ENCODE assay signal across 14 mouse cellular contexts in genomic region chr4:117918261-117918660, GRCm38 (mm10). TPM values are rescaled to one million over a fixed set of nuclear protein-coding genes. Genes with fewer than 3 reads are reported as not detected.
DNase-seq lines count a peak whose midpoint lies in the region; ATAC-seq and TF ChIP-seq lines count a peak whose summit lies in the region.
"Had no signal": no experiment of that assay in that cellular context is flagged by ENCODE, and none has a peak within 500 bp of the region (broad histone marks: within the 10 kb centered on the region; RNA-seq: fewer than 3 reads in every experiment).

No protein-coding gene starts in this region.

- no peaks in the 10 kb centered on the region for H3K36me3 ChIP-seq in heart, postnatal 0 days (replicated peaks; ENCODE audit: control insufficient read depth, insufficient read depth, low read length)
- H3K36me3 ChIP-seq in lung, embryonic 14.5 days (ENCODE audit: insufficient read depth) = no peaks in the 10 kb centered on the region
- no peaks in the 10 kb centered on the region for H3K36me3 ChIP-seq in intestine, embryonic 15.5 days
- H3K36me3 ChIP-seq in stomach, embryonic 15.5 days = no peaks in the 10 kb centered on the region
- H3K36me3 ChIP-seq: hindbrain, embryonic 15.5 days; limb, embryonic 15.5 days; midbrain, embryonic 13.5 days had no signal

- no peak overlapping the region for H3K9ac ChIP-seq in heart, postnatal 0 days (replicated peaks; ENCODE audit: low read depth, low read length)
- H3K9ac ChIP-seq in lung, embryonic 14.5 days = no peak overlapping the region
- no peak overlapping the region for H3K9ac ChIP-seq in intestine, embryonic 15.5 days
- no peak overlapping the region for H3K9ac ChIP-seq in stomach, embryonic 15.5 days
- H3K9ac ChIP-seq: hindbrain, embryonic 15.5 days; limb, embryonic 15.5 days; midbrain, embryonic 13.5 days had no signal

- H3K27ac ChIP-seq in heart, postnatal 0 days (ENCODE audit: low read depth) = 0 out of 2 replicates have a peak overlapping the region, but pooled peaks have one; percentile 27
- H3K27ac ChIP-seq in lung, embryonic 14.5 days (ENCODE audit: low read depth) = peak overlapping the region; percentile 14; the same call in 1 of the 2 replicates
- peak overlapping the region; percentile 37; the same call in 1 of the 2 replicates for H3K27ac ChIP-seq in intestine, embryonic 15.5 days
- H3K27ac ChIP-seq in stomach, embryonic 15.5 days = peak overlapping the region; percentile 65
- H3K27ac ChIP-seq: hindbrain, embryonic 15.5 days; limb, embryonic 15.5 days; midbrain, embryonic 13.5 days had no signal

- WGBS in heart, postnatal 0 days = 14% methylated on average over 3 of the region's 3 CpGs
- WGBS in lung, embryonic 14.5 days = 49% methylated on average over 3 of the region's 3 CpGs
- 48% methylated on average over 3 of the region's 3 CpGs for WGBS in intestine, embryonic 15.5 days
- 41% methylated on average over 3 of the region's 3 CpGs for WGBS in stomach, embryonic 15.5 days

- DNase-seq in heart, postnatal 0 days (ENCODE audit: low spot score) = peak; percentile 75
- no peak for DNase-seq in heart, adult 11 months
- DNase-seq in lung, embryonic 14.5 days = peak; percentile 75
- DNase-seq in lung, postnatal 36 days = no peak
- no peak for DNase-seq in left cerebral cortex, adult 11 months (ENCODE audit: low spot score)
- DNase-seq: cerebellum, adult 2 months; embryo, embryonic 11 days; gastrocnemius, postnatal 36 days; thymus, postnatal 25 days had no signal

- ATAC-seq in heart, postnatal 0 days (ENCODE audit: insufficient read depth, low read depth) = no peak
- ATAC-seq in lung, embryonic 14.5 days (ENCODE audit: insufficient read depth) = no peak
- no peak for ATAC-seq in intestine, embryonic 15.5 days
- ATAC-seq in stomach, embryonic 15.5 days (ENCODE audit: insufficient read depth, low FRiP score, low read depth) = no peak
- ATAC-seq: midbrain, embryonic 13.5 days had no signal

- H3K4me1 ChIP-seq in heart, postnatal 0 days (ENCODE audit: control insufficient read depth, insufficient read depth) = peaks cover 38% of the 10 kb centered on the region
- peaks cover 14% of the 10 kb centered on the region for H3K4me1 ChIP-seq in lung, embryonic 14.5 days (ENCODE audit: insufficient read depth)
- peaks cover 17% of the 10 kb centered on the region for H3K4me1 ChIP-seq in intestine, embryonic 15.5 days (replicated peaks)
- peaks cover 25% of the 10 kb centered on the region for H3K4me1 ChIP-seq in stomach, embryonic 15.5 days

- no peaks in the 10 kb centered on the region for H3K27me3 ChIP-seq in heart, postnatal 0 days (ENCODE audit: control insufficient read depth, insufficient read depth, low read length)
- H3K27me3 ChIP-seq in lung, embryonic 14.5 days (ENCODE audit: insufficient read depth, low read length) = no peaks in the 10 kb centered on the region
- H3K27me3 ChIP-seq in intestine, embryonic 15.5 days (replicated peaks) = no peaks in the 10 kb centered on the region; the same call in 1 of the 2 replicates
- H3K27me3 ChIP-seq in stomach, embryonic 15.5 days (replicated peaks) = no peaks in the 10 kb centered on the region; the same call in 1 of the 2 replicates
- H3K27me3 ChIP-seq: hindbrain, embryonic 15.5 days; limb, embryonic 15.5 days had no signal

- no peak for TF ChIP-seq EP300 in heart, postnatal 0 days (IDR thresholded peaks at IDR 0.05; ENCODE audit: low read depth)

- no peak overlapping the region for H3K4me3 ChIP-seq in heart, postnatal 0 days (ENCODE audit: low read depth, low read length)
- H3K4me3 ChIP-seq in lung, embryonic 14.5 days (ENCODE audit: low read depth, low read length) = no peak overlapping the region
- no peak overlapping the region for H3K4me3 ChIP-seq in intestine, embryonic 15.5 days (replicated peaks)
- H3K4me3 ChIP-seq in stomach, embryonic 15.5 days (replicated peaks) = no peak overlapping the region
- H3K4me3 ChIP-seq: hindbrain, embryonic 15.5 days; limb, embryonic 15.5 days; midbrain, embryonic 13.5 days had no signal

- H3K4me2 ChIP-seq in heart, postnatal 0 days (ENCODE audit: low read depth, low read length) = no peak overlapping the region
- no peak overlapping the region for H3K4me2 ChIP-seq in lung, embryonic 14.5 days
- H3K4me2 ChIP-seq in intestine, embryonic 15.5 days (replicated peaks) = no peak overlapping the region
- H3K4me2 ChIP-seq in stomach, embryonic 15.5 days = no peak overlapping the region
- H3K4me2 ChIP-seq: hindbrain, embryonic 15.5 days; limb, embryonic 15.5 days; midbrain, embryonic 13.5 days had no signal

- H3K9me3 ChIP-seq in heart, postnatal 0 days (replicated peaks; ENCODE audit: control insufficient read depth, low read length) = no peaks in the 10 kb centered on the region
- no peaks in the 10 kb centered on the region for H3K9me3 ChIP-seq in lung, embryonic 14.5 days (ENCODE audit: low read depth, low read length)
- no peaks in the 10 kb centered on the region for H3K9me3 ChIP-seq in intestine, embryonic 15.5 days
- H3K9me3 ChIP-seq in stomach, embryonic 15.5 days = no peaks in the 10 kb centered on the region
- H3K9me3 ChIP-seq: hindbrain, embryonic 15.5 days; limb, embryonic 15.5 days; midbrain, embryonic 13.5 days had no signal

- TF ChIP-seq CTCF in heart, postnatal 0 days (IDR thresholded peaks at IDR 0.05; ENCODE audit: low read depth) = no peak
- TF ChIP-seq CTCF in lung, embryonic 14.5 days (IDR thresholded peaks at IDR 0.05; ENCODE audit: low read depth) = no peak

RNA-seq across cellular contexts. Expression of gene Ipo13, which starts 3.5 kb away (rescaled TPM):
- 23.3 and 23.5 TPM in 2 replicates for total RNA-seq in heart, postnatal 0 days (2014; rRNA removed; ENCODE audit: low replicate concordance)
- polyA plus RNA-seq in heart, postnatal 0 days (2015; fragmentation: Nextera tagmentation; extraction: Ambion mirVana) = 30.3 and 31.8 TPM in 2 replicates
- 39.2 and 44.2 TPM in 2 replicates for polyA plus RNA-seq in lung, embryonic 14.5 days (2014; fragmentation: Nextera tagmentation; extraction: Ambion mirVana)
- polyA plus RNA-seq in intestine, embryonic 15.5 days (2015; fragmentation: Nextera tagmentation; extraction: Ambion mirVana) = 34.9 and 39.3 TPM in 2 replicates
- 37.5 and 42.9 TPM in 2 replicates for polyA plus RNA-seq in stomach, embryonic 15.5 days (2015; fragmentation: Nextera tagmentation; extraction: Ambion mirVana)

RNA-seq across cellular contexts. Expression of gene Artn, which starts 11.3 kb away (rescaled TPM):
- not detected in 2 replicates for total RNA-seq in heart, postnatal 0 days (2014; rRNA removed; ENCODE audit: low replicate concordance)
- polyA plus RNA-seq in heart, postnatal 0 days (2015; fragmentation: Nextera tagmentation; extraction: Ambion mirVana) = 0.14 and 0.16 TPM in 2 replicates
- 2.5 and 3.3 TPM in 2 replicates for polyA plus RNA-seq in lung, embryonic 14.5 days (2014; fragmentation: Nextera tagmentation; extraction: Ambion mirVana)
- polyA plus RNA-seq in intestine, embryonic 15.5 days (2015; fragmentation: Nextera tagmentation; extraction: Ambion mirVana) = 6.3 TPM in 2 replicates
- 6.9 and 7.0 TPM in 2 replicates for polyA plus RNA-seq in stomach, embryonic 15.5 days (2015; fragmentation: Nextera tagmentation; extraction: Ambion mirVana)

RNA-seq across cellular contexts. Expression of gene Dph2, which starts 26.4 kb away (rescaled TPM):
- total RNA-seq in heart, postnatal 0 days (2014; rRNA removed; ENCODE audit: low replicate concordance) = 10.2 and 14.8 TPM in 2 replicates
- polyA plus RNA-seq in heart, postnatal 0 days (2015; fragmentation: Nextera tagmentation; extraction: Ambion mirVana) = 6.1 and 7.2 TPM in 2 replicates
- 21.4 and 21.7 TPM in 2 replicates for polyA plus RNA-seq in lung, embryonic 14.5 days (2014; fragmentation: Nextera tagmentation; extraction: Ambion mirVana)
- 17.1 and 18.3 TPM in 2 replicates for polyA plus RNA-seq in intestine, embryonic 15.5 days (2015; fragmentation: Nextera tagmentation; extraction: Ambion mirVana)
- 16.6 and 16.7 TPM in 2 replicates for polyA plus RNA-seq in stomach, embryonic 15.5 days (2015; fragmentation: Nextera tagmentation; extraction: Ambion mirVana)

RNA-seq across cellular contexts. Expression of gene Atp6v0b, which starts 31.1 kb away (rescaled TPM):
- total RNA-seq in heart, postnatal 0 days (2014; rRNA removed; ENCODE audit: low replicate concordance) = 314 and 356 TPM in 2 replicates
- polyA plus RNA-seq in heart, postnatal 0 days (2015; fragmentation: Nextera tagmentation; extraction: Ambion mirVana) = 216 and 235 TPM in 2 replicates
- 139 and 150 TPM in 2 replicates for polyA plus RNA-seq in lung, embryonic 14.5 days (2014; fragmentation: Nextera tagmentation; extraction: Ambion mirVana)
- polyA plus RNA-seq in intestine, embryonic 15.5 days (2015; fragmentation: Nextera tagmentation; extraction: Ambion mirVana) = 239 and 288 TPM in 2 replicates
- polyA plus RNA-seq in stomach, embryonic 15.5 days (2015; fragmentation: Nextera tagmentation; extraction: Ambion mirVana) = 214 and 232 TPM in 2 replicates

RNA-seq across cellular contexts. Expression of gene B4galt2, which starts 35.0 kb away (rescaled TPM):
- total RNA-seq in heart, postnatal 0 days (2014; rRNA removed; ENCODE audit: low replicate concordance) = 33.0 and 35.9 TPM in 2 replicates
- polyA plus RNA-seq in heart, postnatal 0 days (2015; fragmentation: Nextera tagmentation; extraction: Ambion mirVana) = 5.9 and 6.1 TPM in 2 replicates
- polyA plus RNA-seq in lung, embryonic 14.5 days (2014; fragmentation: Nextera tagmentation; extraction: Ambion mirVana) = 27.6 and 31.8 TPM in 2 replicates
- 14.0 and 15.6 TPM in 2 replicates for polyA plus RNA-seq in intestine, embryonic 15.5 days (2015; fragmentation: Nextera tagmentation; extraction: Ambion mirVana)
- 16.6 and 17.9 TPM in 2 replicates for polyA plus RNA-seq in stomach, embryonic 15.5 days (2015; fragmentation: Nextera tagmentation; extraction: Ambion mirVana)

Comparison
In these comparisons a context has a peak if more than half of its experiments do, and no peak if none do; other contexts are left out.
1. DNase-seq: peak in heart, postnatal 0 days (single experiment) and lung, embryonic 14.5 days (single experiment); none in heart, adult 11 months (single experiment), lung, postnatal 36 days (single experiment) and left cerebral cortex, adult 11 months (single experiment).
2. H3K27ac ChIP-seq: peak in every context shown above with its lines; median percentile 65 in stomach, embryonic 15.5 days; 37 in intestine, embryonic 15.5 days; 27 in heart, postnatal 0 days; 14 in lung, embryonic 14.5 days.